Mouse (Mus musculus) megakaryocyte-erythroid progenitor cell, adult 5 weeks (primary cell): ENCODE results near the gene Rgp1. TPM values are rescaled to one million over a fixed set of nuclear protein-coding genes. Genes with fewer than 3 reads are reported as not detected.

Experiments used
- polyA plus RNA-seq: library from polyadenylated mRNA; stranded (reverse); fragments of >175 nt; gene quantifications from 2 replicates; pipeline ENCODE4 v1.2.3, GENCODE M21; 2012

The Rgp1 gene
- polyA plus RNA-seq = 59.2 and 71.3 TPM in 2 replicates

GRCm38 (mm10) chr4:43578376-43579204 is at the start of gene Rgp1, which contains the start of gene Gba2:
TSS of gene Rgp1 (plus strand) at chr4:43578715.
TSS of gene Gba2 (minus strand) at chr4:43578873.

DNA sequence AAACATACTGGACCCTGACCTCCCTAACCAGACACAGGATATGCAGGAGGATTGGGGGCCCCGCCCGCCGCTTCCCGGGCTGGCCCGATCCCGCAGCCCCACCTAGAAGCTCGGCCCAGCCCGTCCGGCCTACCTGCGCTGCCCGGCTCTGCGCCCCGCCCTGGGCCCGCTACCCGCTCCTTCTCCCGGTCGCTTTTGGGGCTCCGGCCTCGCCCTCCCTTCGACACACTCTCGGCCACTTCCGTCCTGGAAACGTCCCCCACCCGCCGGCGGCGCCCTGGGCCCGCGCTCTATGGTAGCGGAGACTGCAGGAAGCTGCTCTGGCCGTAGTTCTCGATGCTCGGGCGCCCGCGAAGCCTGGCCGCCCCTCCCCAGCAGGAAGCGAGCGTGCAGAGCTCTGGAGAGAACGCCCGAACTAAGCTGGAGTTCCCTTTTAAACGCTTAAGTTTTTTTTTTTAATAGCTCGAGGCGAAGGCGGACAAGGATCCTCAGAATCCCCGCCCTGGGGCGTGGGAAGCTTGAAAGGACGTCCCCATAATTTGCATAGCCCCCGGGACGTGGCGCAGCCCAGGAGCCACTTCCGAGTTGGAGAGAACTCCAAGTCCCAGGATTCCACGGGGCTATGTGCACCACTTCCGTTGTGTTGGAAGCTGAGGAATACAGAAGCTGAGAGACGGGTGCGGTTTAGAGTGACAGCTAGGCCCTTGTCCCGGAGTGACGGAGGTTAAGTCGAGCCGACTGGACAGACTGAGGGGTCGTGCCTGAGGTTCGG is 16.3 kb upstream of the Rgp1 start, which contains the start of the genes Creb3 and Tln1:
TSS of gene Creb3 (plus strand) at position 336 of the 772 bp plus-strand sequence.
TSS of gene Tln1 (minus strand) at position 695 of the 772 bp plus-strand sequence.

DNA sequence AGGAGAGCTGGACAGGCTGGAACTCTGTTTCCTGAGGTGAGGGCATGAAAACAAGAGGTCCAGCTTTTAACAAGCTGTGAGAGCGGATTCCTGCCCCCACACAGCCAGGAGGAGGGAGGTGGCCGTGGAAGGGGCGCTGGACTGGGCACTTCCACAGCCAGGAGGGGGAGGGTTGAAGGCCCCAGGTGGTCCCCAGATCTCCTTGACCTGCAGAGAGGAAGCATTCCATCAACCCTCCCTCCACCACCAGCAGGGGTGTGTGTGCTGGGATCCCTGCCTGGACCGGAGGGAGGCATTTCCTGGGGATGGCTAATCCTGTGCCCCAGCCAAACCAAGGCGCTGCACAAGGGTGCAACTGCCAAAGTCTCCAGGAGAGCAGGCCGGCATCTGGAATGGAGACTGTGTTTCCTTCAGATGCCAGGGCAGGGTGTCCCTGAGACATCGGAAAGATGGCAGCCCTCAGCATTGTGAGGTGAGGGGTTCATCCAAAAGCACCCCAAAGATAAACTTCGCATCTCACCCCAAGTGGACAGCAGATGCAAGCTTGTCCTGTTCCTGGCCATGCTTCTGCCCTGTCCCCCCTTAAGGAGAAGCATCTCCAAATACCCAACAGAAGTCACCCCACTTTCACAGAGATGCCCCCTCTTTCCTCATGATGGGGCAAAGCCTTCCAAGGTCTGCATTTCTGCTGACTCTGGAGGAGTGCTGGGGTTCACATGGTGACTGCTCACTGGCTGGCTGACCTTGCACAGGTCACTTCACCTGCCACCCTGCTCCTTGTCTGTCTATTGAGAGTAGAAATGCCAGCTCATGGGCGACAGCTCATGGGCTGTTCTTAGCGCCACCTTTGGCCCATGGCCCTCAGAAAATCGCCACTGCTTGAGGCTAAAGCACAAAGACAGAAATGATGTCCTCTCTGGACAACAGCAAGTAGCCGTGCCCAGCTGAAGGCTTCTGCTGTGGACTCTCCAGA is 6.2 kb downstream of the Rgp1 start, which contains the start of gene Msmp:
TSS of gene Msmp (minus strand) at position 51 of the 973 bp plus-strand sequence.

GRCm38 (mm10) chr4:43631046-43631955 is 52.8 kb downstream of the Rgp1 start, which contains the start of gene Npr2:
TSS of gene Npr2 (plus strand) at chr4:43631935.

Other genes starting within 250 kb of the Rgp1 start
- 6.3 and 7.3 TPM in 2 replicates for gene Rusc2, start 196.7 kb upstream of the Rgp1 start, polyA plus RNA-seq
- gene Fam166b, start 149.6 kb upstream of the Rgp1 start, polyA plus RNA-seq = not detected in 2 replicates
- 62.0 and 67.6 TPM in 2 replicates for gene Tesk1, start 136.8 kb upstream of the Rgp1 start, polyA plus RNA-seq
- 19.2 and 28.2 TPM in 2 replicates for gene Cd72, start 124.1 kb upstream of the Rgp1 start, polyA plus RNA-seq
- gene Sit1, start 95.0 kb upstream of the Rgp1 start, polyA plus RNA-seq = 0.63 and 1.5 TPM in 2 replicates
- 89.2 and 116 TPM in 2 replicates for gene Ccdc107, start 85.8 kb upstream of the Rgp1 start, polyA plus RNA-seq
- gene Arhgef39, start 79.0 kb upstream of the Rgp1 start, polyA plus RNA-seq = 24.6 and 38.5 TPM in 2 replicates
- gene Car9, start 71.7 kb upstream of the Rgp1 start, polyA plus RNA-seq = 6.6 and 7.2 TPM in 2 replicates
- 4.0 and 10.1 TPM in 2 replicates for gene Tpm2, start 55.0 kb upstream of the Rgp1 start, polyA plus RNA-seq
- 2.3 and 3.2 TPM in 2 replicates for gene Creb3, start 16.4 kb upstream of the Rgp1 start, polyA plus RNA-seq
- 173 and 201 TPM in 2 replicates for gene Tln1, start 16.0 kb upstream of the Rgp1 start, polyA plus RNA-seq
- 11.5 and 13.7 TPM in 2 replicates for gene Gba2, start 158 bp downstream of the Rgp1 start, polyA plus RNA-seq
- gene Msmp, start 5.8 kb downstream of the Rgp1 start, polyA plus RNA-seq = not detected in 2 replicates
- 2.0 and 2.3 TPM in 2 replicates for gene Npr2, start 53.2 kb downstream of the Rgp1 start, polyA plus RNA-seq
- gene Spag8, start 74.9 kb downstream of the Rgp1 start, polyA plus RNA-seq = 0.26 and 0.36 TPM in 2 replicates
- 44.6 and 61.0 TPM in 2 replicates for gene Hint2, start 77.8 kb downstream of the Rgp1 start, polyA plus RNA-seq
- 4.2 and 6.7 TPM in 2 replicates for gene Tmem8b, start 90.3 kb downstream of the Rgp1 start, polyA plus RNA-seq
- 0.07 and 0.22 TPM in 2 replicates for gene Fam221b, start 90.4 kb downstream of the Rgp1 start, polyA plus RNA-seq
- gene Olfr70, start 122.1 kb downstream of the Rgp1 start, polyA plus RNA-seq = not detected in 2 replicates
- not detected in 2 replicates for gene Olfr71, start 131.5 kb downstream of the Rgp1 start, polyA plus RNA-seq
- gene Hrct1, start 148.5 kb downstream of the Rgp1 start, polyA plus RNA-seq = not detected in 2 replicates
- 0.03 TPM in 1 of 2 replicates, not detected in the other for gene Spaar, start 151.3 kb downstream of the Rgp1 start, polyA plus RNA-seq
- gene Olfr159, start 192.3 kb downstream of the Rgp1 start, polyA plus RNA-seq = not detected in 2 replicates
- gene Olfr156, start 245.2 kb downstream of the Rgp1 start, polyA plus RNA-seq = not detected in 2 replicates